Mouse (Mus musculus) liver, postnatal 0 days (tissue): Measurements from ENCODE around the gene Mtnr1a. TPM values are rescaled to one million over a fixed set of nuclear protein-coding genes. Genes with fewer than 3 reads are reported as not detected.

Experiments
- ATAC-seq: fragments of 200-750 bp; cut with Nextera tagmentation; 2 replicates; pipeline ENCODE4 v1.8.0; 2017; ENCODE audit warnings: mild to moderate bottlenecking, moderate library complexity
- DNase-seq: peaks from one replicate; pipeline ENCODE4 v3.0.0-alpha.2; 2016
- H3K27ac ChIP-seq: fragments of 300-500 bp; sonication (generic); 2 replicates; pipeline ENCODE4 v1.5.1; 2014; ENCODE audit warnings: antibody characterized with exemption, moderate library complexity, mild to moderate bottlenecking, low read depth
- H3K27me3 ChIP-seq: fragments of 300-500 bp; sonication (generic); 2 replicates; pipeline ENCODE4 v1.6.1; 2014; ENCODE audit warnings: low read length, control low read depth, mixed read lengths; ENCODE audit not compliant: insufficient read depth
- H3K36me3 ChIP-seq: fragments of 300-500 bp; sonication (generic); replicated peaks from 2 replicates; pipeline ENCODE4 v1.6.1; 2014; ENCODE audit warnings: mild to moderate bottlenecking, control low read depth, low read length, moderate library complexity, mixed read lengths; ENCODE audit not compliant: insufficient read depth
- H3K4me1 ChIP-seq: fragments of 300-500 bp; sonication (generic); 2 replicates; pipeline ENCODE4 v1.6.1; 2014; ENCODE audit warnings: antibody characterized with exemption, mild to moderate bottlenecking, control low read depth; ENCODE audit not compliant: insufficient read depth
- H3K4me2 ChIP-seq: fragments of 300-500 bp; sonication (generic); 2 replicates; pipeline ENCODE4 v1.6.1; 2014; ENCODE audit warnings: low read depth, mild to moderate bottlenecking, low read length, moderate library complexity, mixed read lengths
- H3K4me3 ChIP-seq: fragments of 300-500 bp; sonication (generic); 2 replicates; pipeline ENCODE4 v1.5.1; 2014; ENCODE audit warnings: low read depth, low read length
- H3K9ac ChIP-seq: fragments of 300-500 bp; sonication (generic); replicated peaks from 2 replicates; pipeline ENCODE4 v1.6.1; 2014; ENCODE audit warnings: mild to moderate bottlenecking, moderate library complexity
- H3K9me3 ChIP-seq: fragments of 300-500 bp; sonication (generic); 2 replicates; pipeline ENCODE4 v1.6.1; 2016; ENCODE audit warnings: mild to moderate bottlenecking, control low read depth, low read length, mixed read lengths
- CTCF ChIP-seq: sonication (generic); IDR thresholded peaks from 2 replicates; pipeline ENCODE4 v1.5.1; 2016; ENCODE audit warnings: antibody characterized with exemption, low read depth
- EP300 ChIP-seq: IDR thresholded peaks from 2 replicates; pipeline ENCODE4 v1.6.1; 2016; ENCODE audit warnings: antibody characterized with exemption, low read depth, mild to moderate bottlenecking
- WGBS: fragments of 180-500 bp; shearing (Covaris S2); extraction: QIAGEN DNeasy Blood & Tissue Kit; methylation state at CpG from one replicate; pipeline ENCODE4 v1.1.7; 2014; ENCODE audit not compliant: insufficient replicate concordance; 5-methylcytosine and 5-hydroxymethylcytosine counted together
- polyA plus RNA-seq: library from polyadenylated mRNA; unstranded; fragments of >200 nt; fragmentation: Nextera tagmentation; extraction: Ambion mirVana; gene quantifications from 2 replicates; pipeline ENCODE4 v1.2.1, GENCODE M21; 2015

The Mtnr1a gene
- polyA plus RNA-seq, 1 experiment from 2014 or later: 0.16 TPM

DNA sequence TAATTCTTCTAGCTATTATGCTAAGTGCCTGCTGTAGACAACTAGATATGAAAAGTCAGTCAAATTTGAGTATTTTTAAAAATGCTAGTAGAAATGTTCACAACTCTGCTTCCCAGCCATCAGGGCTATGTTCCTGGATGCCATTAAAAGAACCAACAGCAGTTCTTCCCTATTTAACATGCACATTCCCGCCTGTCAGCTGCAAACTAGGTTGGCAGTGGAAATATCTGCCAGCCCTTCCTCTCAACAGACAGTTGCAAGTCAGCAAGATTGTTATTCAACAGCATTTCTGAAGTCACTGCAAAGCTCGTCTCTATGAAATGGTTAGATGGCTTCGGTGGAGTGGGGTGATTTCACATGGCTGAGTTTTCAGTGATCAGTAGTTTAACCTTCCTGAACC is 48.7 kb downstream of the Mtnr1a start:
- H3K9ac ChIP-seq: no peak overlapping the region
- ATAC-seq (no peak), DNase-seq (no peak)
- H3K27me3 ChIP-seq: no peaks in the 10 kb centered on the region
- H3K4me1 ChIP-seq: no peaks in the 10 kb centered on the region
- H3K9me3 ChIP-seq: no peaks in the 10 kb centered on the region
- no peak overlapping the region for H3K4me3 ChIP-seq
- 69% methylated on average over 3 of the region's 3 CpGs for WGBS
- no peak overlapping the region for H3K4me2 ChIP-seq
- H3K36me3 ChIP-seq: no peaks in the 10 kb centered on the region
- no peak for TF ChIP-seq CTCF
- TF ChIP-seq EP300: no peak
- no peak overlapping the region for H3K27ac ChIP-seq

DNA sequence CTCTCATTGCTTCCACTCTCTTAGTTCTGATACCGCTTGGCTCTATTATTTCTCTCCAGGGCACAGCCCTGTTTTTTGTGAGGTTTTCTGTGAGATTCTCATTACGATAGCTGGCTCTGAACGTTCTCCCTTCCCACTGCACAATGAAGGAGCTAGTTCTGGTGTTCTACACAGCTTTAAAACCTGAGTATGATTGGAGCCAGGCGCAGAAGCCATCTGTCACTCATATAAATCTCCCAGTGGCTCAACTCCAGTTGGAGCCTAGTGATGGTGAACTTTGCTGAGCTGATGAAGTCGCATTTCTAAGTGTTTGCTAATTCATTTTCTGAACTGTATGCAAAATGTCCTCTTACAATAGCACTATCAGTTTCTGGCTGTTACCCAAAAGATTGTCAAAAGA is 56.7 kb downstream of the Mtnr1a start:
- no peak for DNase-seq
- Histone ChIP-seq H3K9ac (no peak overlapping the region), H3K27ac (no peak overlapping the region), H3K27me3 (no peaks in the 10 kb centered on the region), H3K4me3 (no peak overlapping the region), H3K9me3 (no peaks in the 10 kb centered on the region), H3K4me2 (no peak overlapping the region), H3K4me1 (no peaks in the 10 kb centered on the region), H3K36me3 (no peaks in the 10 kb centered on the region)
- no peak for ATAC-seq
- 65% methylated on average over 5 of the region's 5 CpGs for WGBS
- TF ChIP-seq EP300: no peak
- no peak for TF ChIP-seq CTCF

Other genes starting within 250 kb of the Mtnr1a start
- gene Fat1, start 133.7 kb upstream of the Mtnr1a start, polyA plus RNA-seq: 0.73 and 0.78 TPM in 2 replicates
- 55.4 and 60.8 TPM in 2 replicates for gene F11, start 192.9 kb downstream of the Mtnr1a start, polyA plus RNA-seq
- 29.5 and 30.1 TPM in 2 replicates for gene Klkb1, start 225.7 kb downstream of the Mtnr1a start, polyA plus RNA-seq
- gene Gm45753, start 239.3 kb downstream of the Mtnr1a start, polyA plus RNA-seq: 41.6 and 42.7 TPM in 2 replicates